Mouse (Mus musculus): ENCODE measurements around the gene Pkig. TPM values are rescaled to one million over a fixed set of nuclear protein-coding genes. Genes with fewer than 3 reads are reported as not detected.
A peak's percentile ranks its signal among the peaks of the same experiment; 100 is the strongest.
"Not testable (repeated sequence)": the region's sequence is repeated elsewhere in the genome, so short reads cannot be mapped to it uniquely, and the experiment has no call there.

Pkig gene
- total and polyA plus RNA-seq, 3 experiments: 214 to 344 (median 237) TPM

- H3K27ac ChIP-seq: no peak overlapping the region
- intact Hi-C loops (cut with DNase I): no loop called here
These were observed 37.7 kb upstream of the Pkig start for GRCm38 (mm10) chr2:163620451-163620850.

DNA sequence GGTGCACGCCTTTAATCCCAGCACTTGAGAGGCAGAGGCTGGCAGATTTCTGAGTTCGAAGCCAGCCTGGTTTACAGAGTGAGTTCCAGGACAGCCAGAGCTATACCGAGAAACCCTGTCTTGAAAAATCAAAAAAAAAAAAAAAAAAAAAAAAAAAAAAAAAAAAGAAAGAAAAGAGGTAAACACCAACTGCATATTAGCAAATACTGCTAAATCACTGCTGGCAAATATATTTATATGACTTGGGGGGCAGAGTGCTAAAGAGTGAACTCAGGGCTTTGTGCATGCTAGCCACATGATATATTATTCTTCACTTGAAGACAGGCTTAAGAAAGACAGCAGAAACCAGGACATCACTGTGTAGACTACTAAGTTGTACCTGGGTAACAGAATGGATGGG lies 36.8 kb upstream of the Pkig start:
- DNase-seq; H3K4me3 ChIP-seq; H3K9ac ChIP-seq (ENCODE audit: low read depth, low read length); H3K4me1 ChIP-seq (ENCODE audit: control insufficient read depth, insufficient read depth, low read length); H3K79me2 ChIP-seq (replicated peaks; ENCODE audit: control insufficient read depth, insufficient read depth, low read length); H3K27ac ChIP-seq; intact Hi-C loops (cut with DNase I); H3K27me3 ChIP-seq (ENCODE audit: control insufficient read depth, insufficient read depth, low read length): not testable (repeated sequence)
- peaks cover 35% of the 10 kb centered on the region for H3K36me3 ChIP-seq (ENCODE audit: control insufficient read depth, insufficient read depth, low read length)
- WGBS: 96% methylated on average over 3 of the region's 3 CpGs

More at GRCm38 (mm10) chr2:163620451-163620850, 37.7 kb upstream of the Pkig start:
- H3K79me2 ChIP-seq (replicated peaks; ENCODE audit: control insufficient read depth, insufficient read depth, low read length): no peaks in the 10 kb centered on the region
- no peaks in the 10 kb centered on the region; the same call in 1 of the 2 replicates for H3K4me1 ChIP-seq (ENCODE audit: control insufficient read depth, insufficient read depth, low read length)
- peaks cover 32% of the 10 kb centered on the region for H3K36me3 ChIP-seq (ENCODE audit: control insufficient read depth, insufficient read depth, low read length)
- no peak overlapping the region for H3K9ac ChIP-seq (ENCODE audit: low read depth, low read length)
- no peak for TF ChIP-seq POLR2A (IDR thresholded peaks at IDR 0.05; ENCODE audit: insufficient read depth, low read depth, low read length)
- no peak for TF ChIP-seq CTCF (IDR thresholded peaks at IDR 0.05)
- no peak for TF ChIP-seq EP300 (IDR thresholded peaks at IDR 0.05; ENCODE audit: insufficient read depth, low read depth, low read length)
- no peak for DNase-seq
- H3K4me3 ChIP-seq: no peak overlapping the region
- H3K27me3 ChIP-seq (ENCODE audit: control insufficient read depth, insufficient read depth, low read length): no peaks in the 10 kb centered on the region
- WGBS: 88% methylated on average over 8 of the region's 8 CpGs

- H3K9ac ChIP-seq (ENCODE audit: low read depth, low read length): no peak overlapping the region
- 0 out of 2 replicates have a peak, but pooled peaks cover 1% of the 10 kb centered on the region for H3K79me2 ChIP-seq (replicated peaks; ENCODE audit: control insufficient read depth, insufficient read depth, low read length)
- no peak for DNase-seq
- no peak overlapping the region for H3K27ac ChIP-seq
- H3K4me3 ChIP-seq: no peak overlapping the region
- no peaks in the 10 kb centered on the region; the same call in none of the 2 replicates for H3K4me1 ChIP-seq (ENCODE audit: control insufficient read depth, insufficient read depth, low read length)
- 92% methylated on average over 4 of the region's 4 CpGs for WGBS
- no peaks in the 10 kb centered on the region for H3K27me3 ChIP-seq (ENCODE audit: control insufficient read depth, insufficient read depth, low read length)
- TF ChIP-seq CTCF (IDR thresholded peaks at IDR 0.05) (no peak), EP300 (IDR thresholded peaks at IDR 0.05; ENCODE audit: insufficient read depth, low read depth, low read length) (no peak), POLR2A (IDR thresholded peaks at IDR 0.05; ENCODE audit: insufficient read depth, low read depth, low read length) (no peak)
- H3K36me3 ChIP-seq (ENCODE audit: control insufficient read depth, insufficient read depth, low read length): peaks cover 62% of the 10 kb centered on the region
- intact Hi-C loops (cut with DNase I): loop anchor here (2.0 kb wide), 1 partner anchor 14 kb away; no protein-coding TSS in a partner anchor
These were observed 27.0 kb upstream of the Pkig start for GRCm38 (mm10) chr2:163631223-163631622.

DNA sequence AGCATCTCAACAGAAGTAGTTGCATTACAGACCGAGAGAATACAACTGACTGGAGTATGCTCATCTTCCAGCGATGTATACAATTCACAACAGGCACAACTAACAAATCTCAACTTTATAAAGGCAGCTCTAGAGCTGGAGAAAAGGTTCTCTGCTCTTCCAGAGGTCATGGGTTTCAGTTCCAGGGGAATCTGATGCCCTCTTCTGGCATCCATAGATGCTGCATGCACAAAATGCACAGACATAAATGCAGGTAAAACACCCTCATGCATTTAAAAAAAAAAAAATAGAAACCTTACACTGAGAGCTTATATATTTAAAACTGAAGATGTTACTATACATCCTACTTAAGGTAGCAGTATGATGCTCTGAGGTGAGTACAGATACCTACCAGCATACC lies 26.5 kb upstream of the Pkig start:
- 93% methylated on average over 2 of the region's 2 CpGs for whole genome bisulfite sequencing
- DNase-seq: no peak
- Histone ChIP-seq H3K4me1 (ENCODE audit: control insufficient read depth, insufficient read depth, low read length) (no peaks in the 10 kb centered on the region; the same call in none of the 2 replicates), H3K4me3 (no peak overlapping the region), H3K79me2 (replicated peaks; ENCODE audit: control insufficient read depth, insufficient read depth, low read length) (0 out of 2 replicates have a peak, but pooled peaks cover 3% of the 10 kb centered on the region), H3K27ac (no peak overlapping the region), H3K27me3 (ENCODE audit: control insufficient read depth, insufficient read depth, low read length) (no peaks in the 10 kb centered on the region), H3K36me3 (ENCODE audit: control insufficient read depth, insufficient read depth, low read length) (peaks cover 66% of the 10 kb centered on the region), H3K9ac (ENCODE audit: low read depth, low read length) (no peak overlapping the region)
- intact Hi-C loops (cut with DNase I): loop anchor here (2.0 kb wide), 1 partner anchor 15 kb away; no protein-coding TSS in a partner anchor
- TF ChIP-seq EP300 (IDR thresholded peaks at IDR 0.05; ENCODE audit: insufficient read depth, low read depth, low read length): no peak
- TF ChIP-seq CTCF (IDR thresholded peaks at IDR 0.05): peak; percentile 59

- no peak overlapping the region for H3K9ac ChIP-seq (ENCODE audit: low read depth, low read length)
- H3K27me3 ChIP-seq (ENCODE audit: control insufficient read depth, insufficient read depth, low read length): no peaks in the 10 kb centered on the region
- H3K36me3 ChIP-seq (ENCODE audit: control insufficient read depth, insufficient read depth, low read length): peaks cover 80% of the 10 kb centered on the region
- no peak for TF ChIP-seq CTCF (IDR thresholded peaks at IDR 0.05)
- TF ChIP-seq EP300 (IDR thresholded peaks at IDR 0.05; ENCODE audit: insufficient read depth, low read depth, low read length): no peak
- TF ChIP-seq POLR2A (IDR thresholded peaks at IDR 0.05; ENCODE audit: insufficient read depth, low read depth, low read length): no peak
- peaks cover 14% of the 10 kb centered on the region for H3K4me1 ChIP-seq (ENCODE audit: control insufficient read depth, insufficient read depth, low read length)
- H3K79me2 ChIP-seq (replicated peaks; ENCODE audit: control insufficient read depth, insufficient read depth, low read length): peaks cover 11% of the 10 kb centered on the region
- intact Hi-C loops (cut with DNase I): no loop called here
- H3K4me3 ChIP-seq: no peak overlapping the region
- 83% methylated on average over 2 of the region's 2 CpGs for WGBS
- no peak overlapping the region for H3K27ac ChIP-seq
- DNase-seq: no peak
These were observed 24.0 kb upstream of the Pkig start for GRCm38 (mm10) chr2:163634211-163634610.

DNA sequence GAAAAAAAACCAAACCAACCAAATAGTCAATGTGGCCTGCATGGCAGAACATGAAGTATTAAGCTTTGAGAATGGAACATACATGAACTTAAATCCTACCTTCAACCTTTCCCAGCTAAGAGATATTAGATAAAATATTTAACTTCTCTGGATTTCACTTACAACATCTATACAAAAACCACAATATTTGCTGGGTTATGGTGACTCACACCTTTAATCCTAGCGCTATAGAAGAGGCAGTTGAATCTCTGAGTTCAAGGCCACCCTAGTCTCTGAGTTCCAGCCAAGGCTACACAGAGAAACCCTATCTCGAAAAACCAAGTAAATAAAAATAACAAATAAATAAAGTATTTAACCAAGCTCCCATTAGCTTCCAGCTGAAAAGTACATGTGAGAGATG lies 22.1 kb upstream of the Pkig start:
- peaks cover 83% of the 10 kb centered on the region for H3K36me3 ChIP-seq (ENCODE audit: control insufficient read depth, insufficient read depth, low read length)
- TF ChIP-seq POLR2A (IDR thresholded peaks at IDR 0.05; ENCODE audit: insufficient read depth, low read depth, low read length) (no peak), EP300 (IDR thresholded peaks at IDR 0.05; ENCODE audit: insufficient read depth, low read depth, low read length) (no peak), CTCF (IDR thresholded peaks at IDR 0.05) (no peak)
- H3K27me3 ChIP-seq (ENCODE audit: control insufficient read depth, insufficient read depth, low read length): no peaks in the 10 kb centered on the region
- intact Hi-C loops (cut with DNase I): no loop called here
- DNase-seq: no peak
- WGBS: 75% methylated on average over 2 of the region's 2 CpGs
- H3K9ac ChIP-seq (ENCODE audit: low read depth, low read length): no peak overlapping the region
- no peak overlapping the region for H3K27ac ChIP-seq
- H3K4me3 ChIP-seq: no peak overlapping the region
- H3K4me1 ChIP-seq (ENCODE audit: control insufficient read depth, insufficient read depth, low read length): peaks cover 23% of the 10 kb centered on the region
- peaks cover 18% of the 10 kb centered on the region for H3K79me2 ChIP-seq (replicated peaks; ENCODE audit: control insufficient read depth, insufficient read depth, low read length)
